Mouse (Mus musculus): ENCODE results near the gene Pgam5.

The Pgam5 gene

DNA sequence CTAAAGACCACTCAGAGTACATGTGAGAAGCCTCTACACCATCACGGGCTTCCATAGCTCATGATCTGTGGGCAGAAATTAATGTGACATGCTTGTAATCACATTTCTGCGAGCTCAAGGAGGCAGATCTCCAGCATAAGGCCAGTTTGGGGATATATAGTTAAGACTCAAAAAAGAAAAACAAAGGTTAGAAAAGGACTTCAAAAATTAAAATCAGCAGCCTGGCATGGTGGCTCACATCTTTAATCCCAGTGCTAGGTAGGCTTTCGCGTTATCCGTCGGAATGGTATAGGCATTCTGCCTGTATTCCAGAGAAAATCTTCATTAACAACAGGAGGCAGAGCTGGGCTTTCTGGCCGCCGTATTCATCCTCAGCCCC lies 39.3 kb downstream of the Pgam5 start:
- no peak for DNase-seq (ENCODE audit: low spot score in 2 of 2)

DNA sequence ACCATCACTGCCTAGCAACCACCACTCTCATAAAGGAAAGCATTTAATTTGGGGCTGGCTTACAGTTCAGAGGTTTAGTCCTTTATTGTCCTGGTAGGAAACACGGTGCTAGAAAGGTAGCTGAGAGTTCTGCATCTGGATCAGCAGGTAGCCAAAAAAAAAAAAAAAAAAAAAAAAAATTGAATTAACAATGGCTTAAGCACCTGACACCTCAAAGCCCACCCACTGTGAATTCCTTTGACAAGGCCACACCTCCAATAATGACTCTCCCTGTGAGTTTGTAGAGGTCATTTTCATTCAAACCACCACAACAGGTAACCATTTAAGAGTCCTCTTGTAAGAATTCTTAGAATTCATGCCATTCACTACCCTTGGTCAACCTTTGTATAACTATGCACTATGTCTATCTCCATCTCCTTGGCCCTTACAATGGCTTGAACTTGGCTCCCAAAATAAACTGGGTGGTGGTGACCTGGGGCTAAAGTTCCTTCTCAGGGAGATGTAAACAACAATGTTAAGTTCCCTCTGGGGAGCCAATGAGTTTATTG lies 42.3 kb downstream of the Pgam5 start:
- DNase-seq (ENCODE audit: low spot score in 2 of 2), result no peak

DNA sequence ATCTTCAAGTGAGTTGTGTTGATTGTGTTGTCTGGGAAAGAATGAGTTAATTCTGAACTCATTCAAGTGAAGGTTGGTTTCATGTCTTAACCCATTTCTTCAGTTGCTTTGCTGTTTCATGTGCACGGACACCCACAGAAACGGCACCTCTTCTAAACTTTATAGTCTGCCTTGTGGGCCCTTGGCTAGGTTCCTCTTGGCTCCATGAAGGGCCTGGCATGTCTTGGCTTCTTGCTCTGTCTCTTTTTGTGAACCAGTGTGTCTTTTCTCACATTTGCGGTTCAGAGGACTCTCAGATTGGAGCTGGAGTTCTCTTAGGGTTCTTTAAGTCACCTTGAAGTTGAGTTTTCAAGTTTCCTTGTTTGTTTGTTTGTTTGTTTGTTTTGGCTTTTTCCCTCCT lies 44.7 kb downstream of the Pgam5 start:
- DNase-seq (ENCODE audit: low spot score in 2 of 2), result no peak

DNA sequence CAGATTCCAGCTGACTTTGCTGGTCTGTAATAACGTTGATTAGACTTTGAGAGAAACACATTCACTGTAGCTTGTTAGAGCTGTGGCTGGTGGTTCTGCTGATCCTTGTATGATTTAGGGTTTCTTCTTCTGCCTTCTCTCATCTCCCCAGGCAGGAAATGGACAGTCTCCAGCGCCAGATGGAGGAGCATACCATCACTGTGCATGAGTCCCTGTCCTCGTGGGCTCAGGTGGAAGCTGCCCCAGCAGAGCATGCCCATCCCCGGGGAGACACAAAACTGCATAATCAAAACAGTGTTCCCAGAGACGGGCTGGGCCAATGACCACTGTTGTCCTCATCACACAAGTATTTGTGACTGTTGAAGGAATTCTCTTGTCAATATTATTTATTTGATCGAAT lies 47.0 kb downstream of the Pgam5 start:
- DNase-seq (ENCODE audit: low spot score in 2 of 2), result no peak

DNA sequence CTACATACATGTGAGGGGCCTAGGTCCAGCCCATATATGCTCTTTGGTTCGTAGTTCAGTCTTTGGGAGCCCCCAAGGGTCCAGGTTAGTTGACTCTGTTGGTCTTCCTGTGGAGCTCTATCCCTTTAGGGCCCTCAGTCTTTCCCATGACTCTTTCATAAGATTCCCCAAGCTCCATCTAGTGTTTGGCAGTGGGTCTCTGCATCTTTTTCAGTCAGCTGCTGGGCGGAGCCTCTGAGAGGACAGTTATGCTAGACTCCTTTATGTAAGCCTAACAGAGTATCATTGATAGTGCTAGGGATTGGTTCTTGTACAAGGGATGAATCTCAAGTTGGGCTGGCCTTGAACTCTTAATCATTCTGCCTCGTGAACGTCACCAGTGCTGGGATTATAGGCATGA lies 49.4 kb downstream of the Pgam5 start:
- no peak for DNase-seq (ENCODE audit: low spot score in 2 of 2)

DNA sequence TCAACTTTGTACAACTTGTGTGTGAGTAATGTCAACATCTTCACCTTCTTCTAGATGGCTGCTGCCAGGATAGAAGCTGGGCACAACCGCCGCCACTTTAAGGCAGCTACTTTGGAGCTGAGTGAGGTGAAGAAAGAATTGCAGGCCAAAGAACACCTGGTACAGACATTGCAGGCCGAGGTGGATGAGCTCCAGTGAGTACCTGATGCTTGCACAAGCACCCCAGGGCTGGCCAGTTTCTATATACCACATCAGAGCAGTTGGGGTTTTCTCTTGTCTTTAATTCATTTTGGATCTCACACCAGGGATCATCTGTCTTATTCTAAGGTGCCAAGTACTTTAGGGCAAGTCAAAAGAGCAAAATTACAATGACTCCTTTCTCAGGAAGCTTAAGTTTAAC lies 52.9 kb downstream of the Pgam5 start:
- DNase-seq (ENCODE audit: low spot score in 2 of 2), result no peak

DNA sequence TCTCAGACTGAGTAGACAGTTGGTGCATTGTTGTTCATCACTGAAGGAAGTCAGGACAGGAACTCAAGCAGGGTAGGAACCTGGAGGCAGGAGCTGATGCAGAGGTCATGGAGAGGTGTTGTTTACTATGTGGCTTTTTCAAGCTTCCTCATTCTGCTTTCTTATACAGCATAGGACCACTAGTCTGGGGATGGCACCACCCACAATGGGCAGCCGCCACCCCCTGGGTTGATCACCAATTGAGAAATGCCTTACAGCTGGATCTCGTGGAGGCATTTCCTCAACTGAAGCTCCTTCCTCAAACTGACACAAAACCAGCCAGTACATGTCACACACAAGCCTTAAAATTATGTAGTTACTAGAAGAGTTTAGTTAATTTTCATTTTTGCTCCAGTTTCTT lies 58.4 kb downstream of the Pgam5 start:
- no peak for DNase-seq (ENCODE audit: low spot score in 2 of 2)

Measured in left cerebral cortex, adult 9 months (tissue).